22 mouse cellular contexts compared by ENCODE assay signal in genomic region chr2:151003796-151004195, GRCm38 (mm10). TPM values are rescaled to one million over a fixed set of nuclear protein-coding genes. Genes with fewer than 3 reads are reported as not detected.
DNase-seq lines count a peak whose midpoint lies in the region; ATAC-seq and TF ChIP-seq lines count a peak whose summit lies in the region.
"Had no signal": no experiment of that assay in that cellular context is flagged by ENCODE, and none has a peak within 500 bp of the region (broad histone marks: within the 10 kb centered on the region; RNA-seq: fewer than 3 reads in every experiment).

No protein-coding gene starts in this region.

- TF ChIP-seq CTCF in liver, adult 2 months (IDR thresholded peaks at IDR 0.05; ENCODE audit: low read depth, low read length) = no peak

- peak; percentile 3 for DNase-seq in liver, adult 2 months (ENCODE audit: extremely low read depth, low read depth, low spot score)
- no peak for DNase-seq in liver
- no peak for DNase-seq in right cerebral cortex, postnatal 4 days
- no peak for DNase-seq in layer of hippocampus, postnatal 14 days (ENCODE audit: low spot score in 2 of 2)
- DNase-seq: adrenal gland, postnatal 14 days; cerebellum, adult 8-10 months; gastrocnemius, postnatal 14 days; kidney, adult 9 months; lung, adult 2 months; thymus, postnatal 25 days had no signal

- H3K4me2 ChIP-seq in heart, embryonic 15.5 days = no peak overlapping the region
- peak overlapping the region; percentile 15; the same call in 1 of the 2 replicates for H3K4me2 ChIP-seq in liver, embryonic 16.5 days (ENCODE audit: low read depth, low read length)
- H3K4me2 ChIP-seq: embryonic facial prominence, embryonic 13.5 days; forebrain, embryonic 13.5 days; midbrain, embryonic 11.5 days; neural tube, embryonic 13.5 days had no signal

- H3K4me3 ChIP-seq in erythroblast, embryonic 14.5 days (replicated peaks) = peak overlapping the region; percentile 3
- no peak overlapping the region for H3K4me3 ChIP-seq in liver, adult 2 months (ENCODE audit: insufficient read depth, low read depth, low read length)
- H3K4me3 ChIP-seq in heart, embryonic 15.5 days = no peak overlapping the region
- H3K4me3 ChIP-seq in liver, embryonic 16.5 days (ENCODE audit: low read depth, low read length) = no peak overlapping the region
- H3K4me3 ChIP-seq: embryonic facial prominence, embryonic 13.5 days; forebrain, embryonic 13.5 days; hindbrain, embryonic 10.5 days; neural tube, embryonic 13.5 days had no signal

- H3K27ac ChIP-seq in liver, adult 2 months (replicated peaks; ENCODE audit: insufficient read depth, low read depth, low read length) = no peak overlapping the region
- peak overlapping the region; percentile 25; the same call in 1 of the 2 replicates for H3K27ac ChIP-seq in heart, embryonic 15.5 days
- H3K27ac ChIP-seq in liver, embryonic 16.5 days (ENCODE audit: low read length) = peak overlapping the region; percentile 2
- H3K27ac ChIP-seq: embryonic facial prominence, embryonic 13.5 days; forebrain, embryonic 13.5 days; hindbrain, embryonic 10.5 days; macrophage; neural tube, embryonic 13.5 days; stomach, postnatal 0 days had no signal

- no peaks in the 10 kb centered on the region for H3K9me3 ChIP-seq in erythroblast, embryonic 14.5 days (ENCODE audit: control insufficient read depth, low read length)
- H3K9me3 ChIP-seq in heart, embryonic 15.5 days (replicated peaks) = no peaks in the 10 kb centered on the region
- H3K9me3 ChIP-seq in liver, embryonic 16.5 days (replicated peaks; ENCODE audit: control insufficient read depth, low read length) = no peaks in the 10 kb centered on the region
- H3K9me3 ChIP-seq: embryonic facial prominence, embryonic 13.5 days; forebrain, embryonic 13.5 days; hindbrain, embryonic 10.5 days; neural tube, embryonic 13.5 days had no signal

- 80% methylated on average over 6 of the region's 6 CpGs for WGBS in liver, adult 2 months
- 64% methylated on average over 6 of the region's 6 CpGs for WGBS in heart, embryonic 15.5 days
- WGBS in liver, embryonic 16.5 days (ENCODE audit: insufficient replicate concordance) = 82% methylated on average over 6 of the region's 6 CpGs

- H3K4me1 ChIP-seq in erythroblast, embryonic 14.5 days (ENCODE audit: control insufficient read depth) = peaks cover 86% of the 10 kb centered on the region
- H3K4me1 ChIP-seq in liver, adult 2 months (ENCODE audit: control insufficient read depth, insufficient read depth, low read length) = peaks cover 3% of the 10 kb centered on the region; the same call in 1 of the 2 replicates
- peaks cover 16% of the 10 kb centered on the region for H3K4me1 ChIP-seq in heart, embryonic 15.5 days (replicated peaks)
- H3K4me1 ChIP-seq in liver, embryonic 16.5 days (ENCODE audit: control insufficient read depth, low read depth, low read length) = peaks cover 44% of the 10 kb centered on the region

- peaks cover 12% of the 10 kb centered on the region for H3K36me3 ChIP-seq in erythroblast, embryonic 14.5 days (ENCODE audit: control insufficient read depth)
- no peaks in the 10 kb centered on the region for H3K36me3 ChIP-seq in liver, adult 2 months (ENCODE audit: control insufficient read depth, insufficient read depth, low read length)
- no peaks in the 10 kb centered on the region for H3K36me3 ChIP-seq in heart, embryonic 15.5 days
- H3K36me3 ChIP-seq in liver, embryonic 16.5 days (ENCODE audit: control insufficient read depth, insufficient read depth) = no peaks in the 10 kb centered on the region
- H3K36me3 ChIP-seq: embryonic facial prominence, embryonic 13.5 days; hindbrain, embryonic 10.5 days; neural tube, embryonic 13.5 days had no signal

- no peaks in the 10 kb centered on the region; the same call in 1 of the 2 replicates for H3K27me3 ChIP-seq in erythroblast, embryonic 14.5 days (ENCODE audit: control insufficient read depth)
- H3K27me3 ChIP-seq in liver, adult 2 months (ENCODE audit: control insufficient read depth, insufficient read depth, low read length) = 0 out of 2 replicates have a peak, but pooled peaks cover 3% of the 10 kb centered on the region
- H3K27me3 ChIP-seq in heart, embryonic 15.5 days = no peaks in the 10 kb centered on the region; the same call in 1 of the 2 replicates
- H3K27me3 ChIP-seq in liver, embryonic 16.5 days (ENCODE audit: control insufficient read depth, insufficient read depth, low read depth, low read length) = no peaks in the 10 kb centered on the region
- H3K27me3 ChIP-seq: embryonic facial prominence, embryonic 13.5 days; forebrain, embryonic 13.5 days; neural tube, embryonic 13.5 days had no signal

- H3K79me2 ChIP-seq in liver, adult 2 months (ENCODE audit: control insufficient read depth, insufficient read depth, low read length) = no peaks in the 10 kb centered on the region

- no peak overlapping the region for H3K9ac ChIP-seq in liver, adult 2 months (ENCODE audit: low read depth, low read length)
- no peak overlapping the region for H3K9ac ChIP-seq in heart, embryonic 15.5 days
- no peak overlapping the region for H3K9ac ChIP-seq in liver, embryonic 16.5 days (ENCODE audit: low read depth, low read length)
- H3K9ac ChIP-seq: embryonic facial prominence, embryonic 13.5 days; forebrain, embryonic 13.5 days; neural tube, embryonic 13.5 days had no signal

- TF ChIP-seq POLR2A in liver, adult 2 months (IDR thresholded peaks at IDR 0.05; ENCODE audit: extremely low read depth, insufficient read depth, low read length) = no peak

- no peak for ATAC-seq in erythroblast, adult 5-6 weeks (replicated peaks; ENCODE audit: low FRiP score, poor library complexity, severe bottlenecking)
- no peak for ATAC-seq in heart, embryonic 15.5 days (replicated peaks; ENCODE audit: insufficient number of reproducible peaks, insufficient read depth, low FRiP score, low read depth)
- no peak for ATAC-seq in liver, embryonic 16.5 days (ENCODE audit: low read depth)
- ATAC-seq: forebrain, embryonic 13.5 days had no signal

RNA-seq across cellular contexts. Expression of gene Ninl, which starts 35.4 kb away (rescaled TPM):
- polyA plus RNA-seq in erythroblast, embryonic 14.5 days (2012) = 2.4 and 3.2 TPM in 2 replicates
- total RNA-seq in erythroblast, adult 5-6 weeks (2015; ENCODE audit: low replicate concordance) = 16.9 and 21.9 TPM in 2 replicates
- 71.1 and 103 TPM in 2 replicates for total RNA-seq in erythroblast, adult 5-6 weeks (2017; ENCODE audit: low replicate concordance)
- 0.37 and 0.40 TPM in 2 replicates for total RNA-seq in liver, adult 2 months (2014; rRNA removed)
- polyA plus RNA-seq in liver, adult 2 months (2012; rRNA removed) = 0.22 and 0.29 TPM in 2 replicates
- 2.8 and 5.4 TPM in 2 replicates for polyA plus RNA-seq in heart, embryonic 15.5 days (2015; fragmentation: Nextera tagmentation; extraction: Ambion mirVana)
- 12.4 and 13.1 TPM in 2 replicates for polyA plus RNA-seq in liver, embryonic 16.5 days (2015; fragmentation: Nextera tagmentation; extraction: Ambion mirVana)
- total RNA-seq in layer of hippocampus, postnatal 14 days (2021) = 1 to 10 TPM; 6.1 to 7.8 TPM
- total RNA-seq: monocyte, adult 5-6 weeks had no signal

RNA-seq across cellular contexts. Expression of gene Nanp, which starts 35.4 kb away (rescaled TPM):
- 2.4 and 4.6 TPM in 2 replicates for polyA plus RNA-seq in erythroblast, embryonic 14.5 days (2012)
- 22.1 and 31.6 TPM in 2 replicates for total RNA-seq in erythroblast, adult 5-6 weeks (2015; ENCODE audit: low replicate concordance)
- 16.5 and 43.2 TPM in 2 replicates for total RNA-seq in erythroblast, adult 5-6 weeks (2017; ENCODE audit: low replicate concordance)
- total RNA-seq in liver, adult 2 months (2014; rRNA removed) = 8.3 and 11.8 TPM in 2 replicates
- polyA plus RNA-seq in liver, adult 2 months (2012; rRNA removed) = 3.0 and 3.5 TPM in 2 replicates
- polyA plus RNA-seq in heart, embryonic 15.5 days (2015; fragmentation: Nextera tagmentation; extraction: Ambion mirVana) = 19.5 and 22.5 TPM in 2 replicates
- 47.7 and 60.8 TPM in 2 replicates for polyA plus RNA-seq in liver, embryonic 16.5 days (2015; fragmentation: Nextera tagmentation; extraction: Ambion mirVana)
- total RNA-seq in layer of hippocampus, postnatal 14 days (2021) = 10 to 100 TPM; 19.1 to 20.9 TPM
